Mouse (Mus musculus): Measurements from ENCODE around the gene Tnp2.
"Not testable (repeated sequence)": the region's sequence is repeated elsewhere in the genome, so short reads cannot be mapped to it uniquely, and the experiment has no call there.

Gene Tnp2

DNA sequence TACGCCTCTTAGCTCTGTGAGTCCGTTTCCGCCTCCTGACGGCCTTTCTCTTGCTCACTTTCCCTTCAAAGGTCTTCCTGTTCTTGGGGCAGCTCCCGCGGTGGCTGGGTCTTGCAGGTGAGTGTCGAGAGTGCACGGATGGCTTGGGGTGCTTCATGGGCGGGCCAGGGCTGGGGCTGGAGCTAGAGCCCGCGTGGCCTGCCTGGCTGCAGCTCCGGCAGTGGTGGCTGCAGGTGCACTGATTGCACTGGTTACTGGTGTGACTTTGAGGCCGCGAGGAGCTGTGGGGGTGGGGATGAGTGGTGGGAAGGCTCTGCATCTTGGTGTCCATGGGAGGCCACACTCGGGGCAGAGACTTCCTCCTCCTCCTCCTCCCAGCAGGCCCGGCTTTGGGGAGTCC, at the start of gene Tnp2:
Tnp2 (minus strand) TSS at position 390 of the 400 bp plus-strand sequence.
- DNase-seq = no peak

DNA sequence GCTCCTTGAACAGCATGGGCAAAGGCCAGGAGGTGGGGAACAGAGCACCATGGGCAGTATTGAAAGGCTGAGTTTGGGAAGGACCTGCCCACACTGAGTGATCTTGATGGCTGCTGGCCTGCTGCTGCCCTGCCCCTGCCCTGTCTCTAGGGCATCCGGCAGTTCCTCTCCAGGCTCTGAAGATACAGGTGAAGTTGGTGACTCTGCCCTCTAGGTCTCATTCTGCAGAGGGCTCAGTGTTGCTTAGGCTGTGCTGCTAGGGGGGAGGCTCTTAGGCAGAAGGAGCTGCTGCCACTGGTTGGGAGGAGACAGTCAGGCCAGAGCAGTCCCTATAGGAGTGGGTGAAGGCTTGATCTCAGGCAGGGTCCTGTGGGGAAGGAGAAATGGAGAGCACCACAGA, 49.4 kb upstream of the Tnp2 start:
- no peak for DNase-seq

DNA sequence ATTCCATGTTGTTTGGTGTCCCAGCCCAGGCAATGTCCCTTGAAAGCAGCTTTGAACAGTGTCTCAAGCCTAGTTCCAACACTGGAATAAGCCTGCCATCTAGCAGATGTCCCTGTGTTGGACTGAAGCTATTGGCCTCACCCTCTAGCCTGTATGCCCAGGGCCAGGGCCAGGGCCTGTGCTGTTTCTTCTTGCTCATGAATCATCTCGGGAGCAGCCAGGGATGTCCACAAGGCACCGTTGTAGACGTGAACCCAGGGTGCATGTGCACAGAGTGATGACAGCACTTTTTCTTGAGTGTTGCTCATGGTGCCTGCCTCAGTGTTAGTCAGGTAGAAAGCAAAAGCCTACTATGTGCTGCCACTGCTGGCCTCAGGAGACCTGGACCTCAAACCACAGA, 48.8 kb upstream of the Tnp2 start:
- DNase-seq = no peak

DNA sequence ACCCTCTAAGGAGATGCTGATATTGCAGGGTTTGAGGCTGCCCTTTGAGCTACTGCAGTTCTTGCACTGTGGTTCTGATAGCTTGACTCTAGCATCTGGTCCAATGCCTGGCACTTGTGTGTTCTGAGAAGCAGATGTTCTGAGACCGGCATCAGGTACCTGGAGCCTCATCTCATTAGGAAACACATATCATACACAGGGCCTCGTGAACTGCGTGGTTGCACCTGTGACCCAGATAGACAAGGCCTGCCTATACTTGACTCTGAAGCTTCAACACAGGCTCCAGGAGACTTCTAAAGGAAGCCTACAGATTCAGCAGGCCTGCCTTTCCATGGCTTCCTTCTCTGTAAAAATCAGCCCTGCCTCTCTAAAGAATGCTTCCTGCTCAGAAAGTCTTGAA, 47.9 kb upstream of the Tnp2 start:
- no peak for DNase-seq

DNA sequence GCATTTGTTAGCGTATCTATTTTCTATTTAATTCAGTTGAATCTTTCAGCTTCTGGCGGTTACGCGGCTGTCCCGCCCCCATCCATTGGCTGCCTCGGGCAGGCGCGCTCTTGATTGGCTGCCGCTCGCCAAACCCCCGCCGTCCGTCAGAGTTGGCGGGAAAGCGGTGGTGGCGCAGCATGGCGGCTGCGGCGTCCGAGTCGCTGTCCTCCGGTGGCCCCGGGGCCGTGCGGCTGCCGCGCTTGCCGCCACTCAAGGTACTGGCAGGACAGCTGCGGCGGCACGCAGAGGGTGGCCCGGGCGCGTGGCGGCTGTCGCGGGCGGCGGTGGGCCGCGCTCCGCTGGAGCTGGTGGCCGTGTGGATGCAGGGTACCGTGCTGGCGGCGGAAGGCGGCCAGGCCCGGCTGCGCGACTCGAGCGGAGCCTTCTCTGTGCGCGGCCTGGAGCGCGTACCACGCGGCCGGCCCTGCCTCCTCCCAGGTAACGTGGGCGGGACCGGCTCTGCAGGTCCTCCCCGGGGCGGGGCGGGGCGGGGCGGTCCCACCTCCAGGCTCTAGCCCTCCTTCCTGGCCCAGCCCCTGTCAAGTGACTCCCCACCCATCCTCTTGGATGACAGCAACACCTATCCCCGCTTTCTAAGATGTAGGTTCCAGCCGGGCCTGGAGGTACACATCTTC, 46.6 kb upstream of the Tnp2 start, which contains the start of gene Rmi2:
Rmi2 (plus strand) TSS at position 149 of the 677 bp plus-strand sequence.
- peak; percentile 88 to 92 for DNase-seq

DNA sequence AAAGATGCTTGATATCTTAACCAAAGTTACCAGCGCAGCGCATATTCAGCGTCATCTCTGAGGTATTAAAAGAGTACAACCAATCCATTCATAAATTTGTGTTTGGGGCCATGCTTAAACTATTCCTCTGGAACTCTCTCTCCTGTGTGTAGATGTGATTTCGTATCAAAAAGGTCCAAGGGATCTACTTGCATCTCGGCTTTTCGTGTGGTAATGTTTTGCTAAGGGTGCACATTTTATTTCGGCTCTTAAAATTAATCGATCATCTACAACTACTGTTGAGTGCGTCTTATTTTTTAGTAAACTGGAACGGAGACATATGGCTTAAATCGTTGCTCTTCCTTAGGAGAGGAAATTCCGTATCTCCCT, 46.1 kb upstream of the Tnp2 start:
- no peak for DNase-seq

DNA sequence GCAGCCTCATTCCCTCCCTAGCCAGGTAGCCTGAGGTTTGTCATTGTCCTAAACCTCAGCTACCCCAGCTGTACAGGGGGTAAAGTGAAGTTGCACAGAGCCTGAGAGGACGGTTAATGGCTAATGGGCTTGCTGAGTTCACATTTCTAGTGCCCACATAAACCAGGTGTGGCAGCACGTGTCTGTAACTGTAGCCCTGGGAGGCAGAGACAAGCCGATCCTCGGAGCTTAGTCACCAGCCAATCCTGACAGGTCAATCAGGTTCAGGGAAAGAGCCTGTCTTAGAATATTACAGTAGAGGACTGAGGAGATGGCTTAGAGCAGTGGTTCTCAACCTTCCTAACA, 40.0 kb upstream of the Tnp2 start:
- DNase-seq = no peak

DNA sequence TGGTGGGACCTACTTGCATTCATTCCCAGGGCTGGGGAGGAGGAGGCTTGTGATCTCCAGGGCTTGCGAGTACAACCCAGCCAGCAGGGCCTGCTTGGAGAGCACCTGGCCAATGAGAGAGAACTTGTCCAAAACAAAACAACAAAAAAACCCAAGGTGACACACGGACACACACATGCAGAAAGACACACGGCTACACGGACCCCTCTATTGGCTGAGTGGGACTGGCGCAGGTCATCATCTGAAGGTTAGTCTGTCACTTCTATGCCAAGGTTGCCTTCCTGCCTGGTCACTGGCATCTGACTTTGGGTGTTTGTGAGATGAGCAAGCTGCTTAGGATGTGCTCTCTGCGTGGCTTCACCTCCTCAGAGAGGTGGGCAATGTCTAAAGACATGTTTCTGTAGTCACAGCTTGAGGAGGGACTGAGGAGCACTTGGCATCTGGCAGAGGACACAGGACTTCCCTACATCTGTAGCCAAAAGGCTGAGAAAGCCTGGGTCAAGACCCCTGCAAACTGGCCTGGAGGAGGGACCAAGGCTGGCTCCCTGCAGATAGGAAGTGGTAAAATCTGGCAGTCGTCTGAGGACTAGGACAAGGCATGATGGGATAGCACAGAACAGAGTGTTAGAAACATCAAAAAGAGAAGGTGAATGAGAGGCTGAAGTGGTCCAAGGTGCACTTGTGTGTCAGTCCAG, 39.5 kb upstream of the Tnp2 start:
- DNase-seq = no peak

DNA sequence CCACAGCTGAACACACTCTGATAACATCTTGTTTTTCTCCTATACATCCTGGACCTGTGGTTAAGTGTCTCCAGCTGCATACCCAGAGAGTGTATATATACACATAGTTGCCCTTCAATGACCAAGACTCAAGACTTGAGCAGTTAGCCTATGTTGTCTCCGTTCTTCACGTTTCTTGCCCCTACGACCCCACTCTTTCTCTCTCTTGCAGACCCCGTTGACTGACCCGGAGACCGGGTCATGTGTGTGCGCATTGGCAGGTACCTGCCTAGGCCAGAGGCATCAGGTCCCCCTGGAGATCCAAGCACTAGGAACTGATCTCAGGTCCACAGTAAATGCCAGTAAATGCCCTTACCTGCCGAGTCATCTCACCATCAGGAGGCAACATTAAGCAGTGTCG, 38.8 kb upstream of the Tnp2 start:
- DNase-seq = no peak

DNA sequence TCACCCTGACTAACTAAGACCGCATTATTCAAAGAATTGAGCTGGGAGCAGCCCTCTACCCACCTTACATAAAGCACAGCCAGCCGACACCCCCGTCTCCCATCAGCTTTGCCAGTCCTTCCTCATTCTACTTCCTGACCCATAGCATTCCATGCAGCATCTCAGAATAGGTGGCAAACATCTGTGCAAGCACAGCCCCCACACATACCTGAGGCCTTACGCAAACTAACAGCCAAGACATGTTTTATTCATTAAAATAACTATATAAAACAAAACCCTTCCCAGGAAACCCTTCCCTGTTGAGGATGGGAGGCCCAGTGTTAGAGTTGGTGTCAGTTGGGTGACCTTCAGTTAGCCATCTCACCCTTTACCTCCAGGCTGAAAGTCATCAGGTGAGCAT, 37.4 kb upstream of the Tnp2 start:
- no peak for DNase-seq

DNA sequence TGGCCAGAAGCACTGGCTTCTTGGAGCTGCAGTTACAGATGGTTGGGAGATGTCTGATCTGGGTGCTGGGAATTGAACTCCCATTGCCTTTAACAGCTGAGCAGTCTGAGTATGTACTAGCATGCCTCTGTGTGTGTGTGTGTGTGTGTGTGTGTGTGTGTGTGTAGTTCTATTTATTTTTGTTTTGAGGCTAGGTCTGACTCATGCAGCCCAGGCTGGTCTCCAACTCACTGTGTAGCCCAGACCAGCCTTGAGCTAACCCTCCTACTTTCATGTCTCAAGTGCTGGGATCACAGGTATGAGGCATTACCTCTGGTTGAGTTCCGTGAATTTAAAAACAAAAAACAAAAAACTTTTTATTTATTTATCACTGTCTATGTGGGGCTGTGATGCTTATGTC, 36.1 kb upstream of the Tnp2 start:
- DNase-seq = no peak

DNA sequence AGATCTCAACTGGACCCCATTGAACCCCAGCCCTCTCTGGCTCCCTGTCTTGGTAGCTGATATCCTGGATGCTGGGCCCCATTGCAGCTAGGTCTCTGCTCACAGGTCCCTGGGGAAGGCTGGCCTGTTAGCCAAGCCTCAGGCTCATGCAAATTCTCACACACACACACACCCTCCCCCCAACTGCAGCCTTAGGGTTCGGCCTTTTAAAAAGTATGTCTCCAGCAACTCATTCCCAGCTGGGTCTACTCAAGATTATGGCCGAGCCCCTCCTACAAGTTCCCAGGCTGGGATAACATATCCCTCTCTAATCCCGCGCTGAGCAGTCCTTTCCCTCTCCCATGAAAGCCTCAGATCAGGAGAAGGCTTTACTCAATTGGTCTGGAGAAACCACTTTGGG, 32.9 kb upstream of the Tnp2 start:
- DNase-seq = no peak

DNA sequence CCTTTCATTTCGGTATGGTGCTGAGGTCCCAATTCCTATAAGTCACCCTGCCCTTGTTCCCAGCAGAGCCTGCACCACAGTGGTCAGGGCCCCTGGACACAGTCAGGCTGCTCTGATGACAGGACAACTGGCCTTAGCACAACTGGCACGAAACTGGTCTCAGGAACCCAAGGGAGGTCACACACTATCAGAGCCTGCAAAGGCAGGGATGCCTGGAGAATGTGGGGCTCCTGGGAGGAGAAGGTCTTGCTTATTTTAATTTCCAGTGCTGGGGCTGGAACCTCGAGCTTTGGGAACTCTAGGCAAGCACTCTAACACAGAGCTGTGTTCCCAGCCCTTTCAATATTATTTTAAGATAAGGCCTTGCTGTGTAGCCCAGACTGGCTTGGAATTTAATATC, 31.5 kb upstream of the Tnp2 start:
- no peak for DNase-seq

DNA sequence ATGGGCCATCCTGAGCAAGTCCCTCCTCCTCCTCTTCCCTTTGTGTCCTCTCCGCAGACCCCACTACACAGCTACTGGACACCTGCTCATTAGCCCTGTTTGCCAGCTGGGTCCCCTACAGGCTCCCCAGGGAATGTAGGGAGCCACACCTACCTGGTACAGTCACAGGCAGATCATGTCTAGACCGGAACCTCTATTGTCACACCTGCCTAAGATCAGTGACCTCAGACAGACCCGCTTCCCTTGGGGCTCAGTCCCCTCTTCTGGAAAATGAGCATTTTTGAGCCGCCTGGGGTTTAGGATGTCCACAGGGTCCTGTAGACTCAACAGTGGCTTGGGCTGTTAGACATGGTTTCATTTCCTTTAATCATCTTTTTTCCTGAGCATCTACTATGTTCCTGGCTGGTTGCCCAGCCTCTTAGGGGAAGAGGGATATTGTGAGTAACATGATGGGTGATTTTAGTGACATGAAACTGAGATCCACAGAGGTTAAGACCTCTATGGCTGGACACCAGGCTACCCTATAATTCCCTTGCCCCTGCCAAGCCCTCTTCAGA, 30.2 kb upstream of the Tnp2 start:
- DNase-seq = no peak

DNA sequence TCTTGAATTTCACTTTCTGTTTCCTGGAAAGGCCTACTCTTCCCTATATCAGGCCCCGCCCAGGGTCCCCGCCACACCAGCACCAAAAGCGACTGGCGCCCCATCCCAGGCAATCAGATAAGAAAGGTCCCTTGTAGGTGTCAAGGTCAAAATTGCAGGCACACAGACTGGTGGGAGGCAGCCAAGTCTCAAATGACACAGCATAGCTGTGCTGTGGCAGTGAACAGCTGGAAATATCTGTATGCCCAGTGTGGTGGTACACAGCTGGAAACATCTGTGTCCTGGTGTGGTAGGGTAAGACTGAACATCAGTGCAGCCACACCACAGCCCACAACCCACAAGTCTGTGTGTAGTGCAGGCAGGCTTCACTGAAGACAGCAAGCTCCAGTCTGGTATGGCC, 26.4 kb upstream of the Tnp2 start:
- DNase-seq = no peak

DNA sequence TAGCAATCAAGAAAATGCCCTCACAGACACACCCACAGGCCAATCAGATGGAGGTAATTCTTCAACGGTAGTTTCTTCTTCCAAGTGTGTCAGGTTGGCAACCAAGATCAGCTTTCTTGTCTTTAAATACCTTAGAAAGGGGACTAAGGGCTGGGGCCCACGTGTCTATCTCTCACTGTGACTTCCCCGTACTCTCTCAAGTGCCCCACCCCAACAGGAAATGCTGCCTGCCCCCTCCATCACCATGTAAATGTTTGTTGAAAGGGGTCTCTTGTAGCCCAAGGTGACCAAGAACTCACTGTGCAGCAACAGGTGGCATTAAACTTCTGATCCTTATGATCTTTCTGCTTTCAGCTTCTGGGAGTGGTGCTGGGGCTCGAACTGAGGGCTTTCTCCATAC, 25.3 kb upstream of the Tnp2 start:
- DNase-seq = no peak

DNA sequence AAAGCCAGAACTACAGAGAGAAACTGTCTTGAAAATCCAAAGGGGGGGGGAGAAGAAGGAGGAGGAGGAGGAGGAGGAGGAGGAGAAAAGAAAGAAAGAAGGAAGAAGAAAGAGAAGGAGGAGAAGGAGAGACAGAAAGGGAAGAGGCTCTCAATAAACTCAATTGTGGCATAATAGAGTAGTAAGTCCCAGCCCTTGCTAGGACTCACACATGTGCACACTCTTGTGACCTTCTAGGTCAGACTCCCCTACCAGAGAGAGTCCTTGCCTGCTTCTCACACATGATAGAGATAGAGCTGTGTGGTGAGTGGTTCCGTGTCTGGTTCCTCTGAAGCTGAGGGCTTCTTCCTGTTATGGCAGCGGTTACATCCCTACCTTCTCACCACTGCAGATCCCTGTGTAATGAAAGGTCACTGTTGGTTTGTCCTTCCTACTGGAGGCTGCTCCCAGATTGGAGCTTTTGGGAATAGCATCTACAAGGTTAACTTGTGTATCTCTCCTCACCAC, 24.5 kb upstream of the Tnp2 start, which contains the start of gene Gm11172:
Gm11172 (plus strand) TSS at position 51 of the 507 bp plus-strand sequence.
- no peak for DNase-seq

DNA sequence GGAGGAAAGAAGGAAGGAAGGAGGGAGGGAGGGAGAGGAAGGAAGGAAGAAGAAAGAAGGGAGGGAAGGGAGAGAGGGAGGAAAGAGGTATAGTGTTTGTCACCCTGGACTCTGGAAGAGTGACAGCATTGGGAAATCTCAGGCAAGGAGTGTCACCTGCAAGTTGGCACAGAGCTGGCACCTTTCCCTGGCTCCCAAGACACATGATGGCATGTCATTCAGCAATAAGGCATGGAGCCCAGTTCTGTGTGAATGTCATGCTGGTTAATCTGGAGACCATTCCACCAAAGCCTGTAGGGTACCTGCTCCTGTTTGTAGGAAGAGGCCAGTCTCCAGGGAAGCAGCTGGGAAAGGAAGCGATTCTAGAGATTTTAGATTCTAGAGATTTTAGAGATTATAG, 21.9 kb upstream of the Tnp2 start:
- peak; percentile 88 to 89 for DNase-seq

DNA sequence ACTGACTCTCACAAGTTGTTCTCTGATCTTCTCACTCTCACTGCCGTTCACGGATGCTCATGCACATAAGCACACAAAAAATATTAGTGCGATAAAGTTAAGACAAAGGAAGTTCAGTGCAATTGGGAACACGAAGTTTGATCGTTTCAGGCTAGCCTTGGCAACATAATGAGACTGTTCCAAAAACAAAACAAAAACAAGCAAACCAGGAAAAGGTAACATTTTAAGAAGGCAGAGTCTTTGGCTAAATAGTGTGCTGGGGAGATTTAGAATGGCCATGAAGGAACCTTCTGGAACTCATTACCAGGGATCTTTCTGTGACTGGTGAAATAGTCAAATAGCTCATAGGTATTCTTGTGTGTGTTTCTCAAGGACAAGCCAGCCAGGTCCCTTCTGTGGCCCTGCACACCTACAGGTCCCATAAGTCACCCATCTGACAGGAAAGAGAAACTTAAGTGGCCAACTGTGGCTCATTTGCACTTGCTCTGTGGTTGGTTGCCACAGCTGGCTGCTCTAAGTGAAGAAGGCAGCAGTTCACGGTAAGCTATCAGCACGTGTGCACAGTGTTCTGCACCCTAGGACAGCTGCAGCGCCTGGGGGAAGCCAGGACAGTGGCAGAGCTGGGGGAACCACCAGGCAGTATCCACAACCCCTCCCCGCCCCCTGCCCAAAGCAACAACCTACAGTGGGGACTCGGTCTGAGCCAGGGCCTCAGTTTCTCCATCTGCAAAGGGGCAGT, 17.5 kb upstream of the Tnp2 start, which contains the start of gene Prm1:
Prm1 (minus strand) TSS at position 51 of the 739 bp plus-strand sequence.
- DNase-seq = no peak

DNA sequence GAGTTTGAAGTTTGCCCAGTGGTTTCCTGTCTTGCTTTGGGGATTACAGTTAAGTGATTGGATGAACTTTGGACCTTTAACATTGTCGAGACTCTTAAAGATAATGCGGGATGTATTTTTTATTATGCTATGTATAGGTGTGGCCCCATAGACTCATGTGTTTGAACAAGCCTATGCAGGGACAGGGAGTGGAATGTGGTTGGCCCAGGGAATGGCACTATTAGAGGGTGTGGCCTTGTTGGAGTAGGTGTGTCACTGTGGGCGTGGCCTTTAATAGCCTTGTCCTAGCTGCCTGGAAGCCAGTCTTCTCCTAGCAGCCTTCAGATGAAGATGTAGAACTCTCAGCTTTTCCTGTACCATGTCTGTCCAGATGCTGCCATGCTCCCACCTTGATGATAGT, 14.0 kb upstream of the Tnp2 start:
- not testable (repeated sequence) for DNase-seq

DNA sequence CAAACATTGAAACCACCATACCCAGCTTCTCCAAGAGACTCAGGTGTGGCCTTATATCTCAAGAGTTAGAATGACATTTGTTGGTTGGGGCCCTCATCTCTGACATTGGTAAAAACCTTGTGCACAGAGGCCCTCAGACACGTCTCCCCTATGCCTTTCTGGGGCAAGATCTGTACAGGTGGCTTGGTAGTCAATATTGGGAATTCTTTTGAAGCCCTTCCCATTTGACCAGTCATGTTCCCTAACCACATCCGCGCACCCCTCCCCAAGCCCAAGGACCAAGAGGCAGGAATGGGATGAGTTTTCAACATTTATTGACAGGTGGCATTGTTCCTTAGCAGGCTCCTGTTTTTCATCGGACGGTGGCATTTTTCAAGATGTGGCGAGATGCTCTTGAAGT, 7.6 kb upstream of the Tnp2 start, which contains the start of gene Prm2:
Prm2 (minus strand) TSS at position 101 of the 400 bp plus-strand sequence.
- no peak for DNase-seq

DNA sequence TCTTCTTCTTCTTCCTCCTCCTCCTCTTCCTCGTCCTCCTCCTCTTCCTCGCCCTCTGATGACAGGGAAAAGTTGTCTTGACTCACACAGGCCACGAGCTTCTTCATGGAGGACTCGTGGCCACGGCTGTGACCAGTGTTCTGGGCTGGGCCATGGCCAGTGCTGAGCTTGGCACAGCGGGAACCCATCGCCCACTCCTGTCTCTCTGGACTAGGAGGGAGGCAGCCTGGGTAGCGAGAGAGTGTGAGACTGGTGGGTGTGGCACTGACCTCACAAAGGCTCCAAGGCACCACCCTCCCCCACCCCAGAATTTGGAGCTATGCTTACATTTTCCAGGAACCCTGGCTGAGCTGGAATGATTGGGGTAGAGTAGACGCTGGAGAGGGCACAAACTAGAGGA, 2.2 kb upstream of the Tnp2 start, which contains the start of gene Prm3:
Prm3 (minus strand) TSS at position 213 of the 400 bp plus-strand sequence.
- DNase-seq = no peak

DNA sequence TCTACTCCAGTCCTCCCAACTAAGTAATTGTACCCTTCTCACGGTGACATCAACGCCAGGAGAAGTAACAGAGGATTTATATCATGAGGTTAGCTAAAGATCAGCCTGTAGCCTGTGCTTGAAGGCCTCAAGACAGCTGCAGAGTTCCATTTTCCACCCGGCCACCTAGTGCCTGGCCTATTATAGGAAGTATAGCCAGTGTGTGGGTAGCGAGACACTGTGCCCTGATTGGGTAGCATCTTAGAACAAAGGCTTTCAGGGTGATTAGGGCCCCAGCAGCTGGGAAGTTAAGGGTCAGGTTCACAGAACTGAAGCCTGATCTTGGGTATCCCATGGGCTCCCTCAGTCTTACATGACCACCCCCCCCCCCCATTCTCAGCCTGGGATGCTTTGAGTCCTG, 406 bp upstream of the Tnp2 start:
- no peak for DNase-seq
